Mouse (Mus musculus) E14TG2a.4 (cell line): ENCODE results near the gene Ninj1.

Experiments used
- CTCF ChIP-seq: conservative IDR thresholded peaks from 2 replicates; pipeline ENCODE4 v1.5.1; 2014; ENCODE audit warnings: low read length
- POU5F1 ChIP-seq: IDR thresholded peaks from 2 replicates; pipeline ENCODE4 v1.6.1; 2014; ENCODE audit warnings: low read length, borderline replicate concordance

- no peak for TF ChIP-seq CTCF
- TF ChIP-seq POU5F1 = no peak
Observed at GRCm38 (mm10) chr13:49183646-49184045, 3.6 kb upstream of the Ninj1 start.
